Mouse (Mus musculus): ENCODE results near the gene Abl2. TPM values are rescaled to one million over a fixed set of nuclear protein-coding genes. Genes with fewer than 3 reads are reported as not detected.

Abl2 gene
- total and polyA plus RNA-seq, 3 experiments, result 8.6 to 15.2 (median 14.7) TPM

GRCm38 (mm10) chr1:156635148-156635547 is 76.6 kb downstream of the Abl2 start:
- Histone ChIP-seq H3K27me3 (ENCODE audit: insufficient read depth, low read length) (no peaks in the 10 kb centered on the region), H3K9me3 (replicated peaks) (no peaks in the 10 kb centered on the region), H3K4me3 (ENCODE audit: low read depth, low read length) (no peak overlapping the region), H3K4me1 (ENCODE audit: insufficient read depth, low read depth, low read length) (no peaks in the 10 kb centered on the region), H3K36me3 (replicated peaks) (peaks cover 82% of the 10 kb centered on the region)
- DNase-seq (ENCODE audit: low spot score) (no peak), ATAC-seq (ENCODE audit: extremely low read depth, insufficient number of reproducible peaks, low FRiP score, poor library complexity, severe bottlenecking) (no peak)
- TF ChIP-seq GATA1 (IDR thresholded peaks at IDR 0.05; ENCODE audit: borderline replicate concordance, low read length) (no peak), CTCF (IDR thresholded peaks at IDR 0.05; ENCODE audit: low read depth, low read length) (no peak), TAL1 (conservative IDR thresholded peaks at IDR 0.05; ENCODE audit: low read depth, low read length) (no peak), GATA2 (IDR thresholded peaks at IDR 0.05; ENCODE audit: borderline replicate concordance, low read depth, low read length) (no peak), POLR2AphosphoS5 (IDR thresholded peaks at IDR 0.05; ENCODE audit: insufficient replicate concordance, low read depth, low read length) (no peak)

GRCm38 (mm10) chr1:156639455-156639854 is 80.9 kb downstream of the Abl2 start:
- Histone ChIP-seq H3K9me3 (replicated peaks) (no peaks in the 10 kb centered on the region), H3K4me3 (ENCODE audit: low read depth, low read length) (no peak overlapping the region), H3K36me3 (replicated peaks) (peaks cover 85% of the 10 kb centered on the region), H3K27me3 (ENCODE audit: insufficient read depth, low read length) (no peaks in the 10 kb centered on the region), H3K4me1 (ENCODE audit: insufficient read depth, low read depth, low read length) (peaks cover 12% of the 10 kb centered on the region)
- ATAC-seq (ENCODE audit: extremely low read depth, insufficient number of reproducible peaks, low FRiP score, poor library complexity, severe bottlenecking), result no peak
- no peak for TF ChIP-seq GATA2 (IDR thresholded peaks at IDR 0.05; ENCODE audit: borderline replicate concordance, low read depth, low read length)
- TF ChIP-seq TAL1 (conservative IDR thresholded peaks at IDR 0.05; ENCODE audit: low read depth, low read length), result no peak
- TF ChIP-seq CTCF (IDR thresholded peaks at IDR 0.05; ENCODE audit: low read depth, low read length), result no peak
- no peak for TF ChIP-seq GATA1 (IDR thresholded peaks at IDR 0.05; ENCODE audit: borderline replicate concordance, low read length)
- no peak for TF ChIP-seq POLR2AphosphoS5 (IDR thresholded peaks at IDR 0.05; ENCODE audit: insufficient replicate concordance, low read depth, low read length)
- DNase-seq (ENCODE audit: low spot score), result no peak

GRCm38 (mm10) chr1:156640577-156640976 is 82.0 kb downstream of the Abl2 start:
- no peak for TF ChIP-seq GATA1 (IDR thresholded peaks at IDR 0.05; ENCODE audit: borderline replicate concordance, low read length)
- no peak for TF ChIP-seq POLR2AphosphoS5 (IDR thresholded peaks at IDR 0.05; ENCODE audit: insufficient replicate concordance, low read depth, low read length)
- no peak for TF ChIP-seq GATA2 (IDR thresholded peaks at IDR 0.05; ENCODE audit: borderline replicate concordance, low read depth, low read length)
- TF ChIP-seq CTCF (IDR thresholded peaks at IDR 0.05; ENCODE audit: low read depth, low read length), result no peak
- no peak for TF ChIP-seq TAL1 (conservative IDR thresholded peaks at IDR 0.05; ENCODE audit: low read depth, low read length)
- ATAC-seq (ENCODE audit: extremely low read depth, insufficient number of reproducible peaks, low FRiP score, poor library complexity, severe bottlenecking) (no peak), DNase-seq (ENCODE audit: low spot score) (no peak)
- Histone ChIP-seq H3K4me1 (ENCODE audit: insufficient read depth, low read depth, low read length) (peaks cover 12% of the 10 kb centered on the region), H3K27me3 (ENCODE audit: insufficient read depth, low read length) (no peaks in the 10 kb centered on the region), H3K9me3 (replicated peaks) (no peaks in the 10 kb centered on the region), H3K36me3 (replicated peaks) (peaks cover 81% of the 10 kb centered on the region), H3K4me3 (ENCODE audit: low read depth, low read length) (no peak overlapping the region)

GRCm38 (mm10) chr1:156641808-156642207 is 83.2 kb downstream of the Abl2 start:
- TF ChIP-seq POLR2AphosphoS5 (IDR thresholded peaks at IDR 0.05; ENCODE audit: insufficient replicate concordance, low read depth, low read length) (no peak), CTCF (IDR thresholded peaks at IDR 0.05; ENCODE audit: low read depth, low read length) (no peak), GATA2 (IDR thresholded peaks at IDR 0.05; ENCODE audit: borderline replicate concordance, low read depth, low read length) (no peak), GATA1 (IDR thresholded peaks at IDR 0.05; ENCODE audit: borderline replicate concordance, low read length) (no peak), TAL1 (conservative IDR thresholded peaks at IDR 0.05; ENCODE audit: low read depth, low read length) (no peak)
- peak; percentile 8 for DNase-seq (ENCODE audit: low spot score)
- peak; percentile 49 for ATAC-seq (ENCODE audit: extremely low read depth, insufficient number of reproducible peaks, low FRiP score, poor library complexity, severe bottlenecking)
- H3K4me1 ChIP-seq (ENCODE audit: insufficient read depth, low read depth, low read length), result peaks cover 12% of the 10 kb centered on the region
- H3K27me3 ChIP-seq (ENCODE audit: insufficient read depth, low read length), result no peaks in the 10 kb centered on the region
- H3K9me3 ChIP-seq (replicated peaks), result no peaks in the 10 kb centered on the region
- no peak overlapping the region for H3K4me3 ChIP-seq (ENCODE audit: low read depth, low read length)
- peaks cover 81% of the 10 kb centered on the region for H3K36me3 ChIP-seq (replicated peaks)

GRCm38 (mm10) chr1:156642813-156643212 is 84.2 kb downstream of the Abl2 start:
- Histone ChIP-seq H3K9me3 (replicated peaks) (no peaks in the 10 kb centered on the region), H3K4me3 (ENCODE audit: low read depth, low read length) (no peak overlapping the region), H3K4me1 (ENCODE audit: insufficient read depth, low read depth, low read length) (peaks cover 12% of the 10 kb centered on the region), H3K27me3 (ENCODE audit: insufficient read depth, low read length) (no peaks in the 10 kb centered on the region), H3K36me3 (replicated peaks) (peaks cover 86% of the 10 kb centered on the region)
- DNase-seq (ENCODE audit: low spot score), result no peak
- TF ChIP-seq GATA2 (IDR thresholded peaks at IDR 0.05; ENCODE audit: borderline replicate concordance, low read depth, low read length), result no peak
- no peak for TF ChIP-seq TAL1 (conservative IDR thresholded peaks at IDR 0.05; ENCODE audit: low read depth, low read length)
- no peak for TF ChIP-seq CTCF (IDR thresholded peaks at IDR 0.05; ENCODE audit: low read depth, low read length)
- no peak for TF ChIP-seq GATA1 (IDR thresholded peaks at IDR 0.05; ENCODE audit: borderline replicate concordance, low read length)
- TF ChIP-seq POLR2AphosphoS5 (IDR thresholded peaks at IDR 0.05; ENCODE audit: insufficient replicate concordance, low read depth, low read length), result no peak
- ATAC-seq (ENCODE audit: extremely low read depth, insufficient number of reproducible peaks, low FRiP score, poor library complexity, severe bottlenecking), result no peak

- H3K9me3 ChIP-seq (replicated peaks), result no peaks in the 10 kb centered on the region
- peaks cover 12% of the 10 kb centered on the region for H3K4me1 ChIP-seq (ENCODE audit: insufficient read depth, low read depth, low read length)
- H3K4me3 ChIP-seq (ENCODE audit: low read depth, low read length), result no peak overlapping the region
- TF ChIP-seq GATA1 (IDR thresholded peaks at IDR 0.05; ENCODE audit: borderline replicate concordance, low read length) (no peak), GATA2 (IDR thresholded peaks at IDR 0.05; ENCODE audit: borderline replicate concordance, low read depth, low read length) (no peak), CTCF (IDR thresholded peaks at IDR 0.05; ENCODE audit: low read depth, low read length) (no peak), POLR2AphosphoS5 (IDR thresholded peaks at IDR 0.05; ENCODE audit: insufficient replicate concordance, low read depth, low read length) (no peak), TAL1 (conservative IDR thresholded peaks at IDR 0.05; ENCODE audit: low read depth, low read length) (no peak)
- ATAC-seq (ENCODE audit: extremely low read depth, insufficient number of reproducible peaks, low FRiP score, poor library complexity, severe bottlenecking) (no peak), DNase-seq (ENCODE audit: low spot score) (no peak)
- H3K27me3 ChIP-seq (ENCODE audit: insufficient read depth, low read length), result no peaks in the 10 kb centered on the region
- H3K36me3 ChIP-seq (replicated peaks), result peaks cover 91% of the 10 kb centered on the region
Observed at GRCm38 (mm10) chr1:156644061-156644460, 85.5 kb downstream of the Abl2 start.

All from G1E (cell line).